In genomic region chr5:36777186-36777585, GRCm38 (mm10) we compare ENCODE assay signal across 21 mouse cellular contexts. TPM values are rescaled to one million over a fixed set of nuclear protein-coding genes. Genes with fewer than 3 reads are reported as not detected.
DNase-seq lines count a peak whose midpoint lies in the region; ATAC-seq and TF ChIP-seq lines count a peak whose summit lies in the region.
"Had no signal": no experiment of that assay in that cellular context is flagged by ENCODE, and none has a peak within 500 bp of the region (broad histone marks: within the 10 kb centered on the region; RNA-seq: fewer than 3 reads in every experiment).

No protein-coding gene starts in this region.

- intact Hi-C loops in heart, adult 2 months (cut with DNase I), result no loop called here

- TF ChIP-seq POLR2A in heart, adult 2 months (IDR thresholded peaks at IDR 0.05; ENCODE audit: insufficient read depth, low read depth, low read length), result no peak
- TF ChIP-seq POLR2A in ES-Bruce4 (IDR thresholded peaks at IDR 0.05; ENCODE audit: insufficient read depth, low read length), result no peak

- 0 out of 2 replicates have a peak, but pooled peaks cover 3% of the 10 kb centered on the region for H3K9me3 ChIP-seq in ES-Bruce4 (replicated peaks; ENCODE audit: control insufficient read depth, insufficient read depth, low read length, poor library complexity, severe bottlenecking)
- H3K9me3 ChIP-seq: embryonic facial prominence, embryonic 15.5 days; forebrain, embryonic 15.5 days; hindbrain, embryonic 15.5 days had no signal

- H3K36me3 ChIP-seq in heart, adult 2 months (ENCODE audit: control insufficient read depth, insufficient read depth, low read length), result no peaks in the 10 kb centered on the region
- H3K36me3 ChIP-seq in ES-Bruce4 (ENCODE audit: control insufficient read depth, insufficient read depth, low read length, poor library complexity, severe bottlenecking), result no peaks in the 10 kb centered on the region
- H3K36me3 ChIP-seq: embryonic facial prominence, embryonic 12.5 days; embryonic facial prominence, embryonic 15.5 days; forebrain, embryonic 15.5 days; hindbrain, embryonic 12.5 days; hindbrain, embryonic 15.5 days had no signal

- no peaks in the 10 kb centered on the region for H3K4me1 ChIP-seq in heart, adult 2 months (ENCODE audit: control insufficient read depth, insufficient read depth, low read length)
- H3K4me1 ChIP-seq in ES-Bruce4 (ENCODE audit: control insufficient read depth, insufficient read depth, low read length), result peaks cover 8% of the 10 kb centered on the region
- H3K4me1 ChIP-seq: forebrain, embryonic 15.5 days; hindbrain, embryonic 15.5 days had no signal

- DNase-seq in heart, adult 11 months, result peak; percentile 29
- no peak for DNase-seq in heart, adult 2 months
- DNase-seq in R1 (ENCODE audit: low read depth, low spot score), result peak; percentile 76
- no peak for DNase-seq in left cerebral cortex, adult 18-20 months (ENCODE audit: low spot score in 2 of 2)
- DNase-seq: adrenal gland, adult 2 months; cerebellum, adult 11 months; cerebellum, adult 2 months; cerebellum, postnatal 10 days; cerebellum, postnatal 36 days; embryo, embryonic 11 days; gastrocnemius, postnatal 10 days; gastrocnemius, postnatal 36 days; kidney, adult 2 months had no signal

- WGBS in heart, adult 2 months, result 22% methylated on average over 2 of the region's 2 CpGs

- no peak for ATAC-seq in megakaryocyte, adult 5-6 weeks (ENCODE audit: poor library complexity, severe bottlenecking)
- ATAC-seq: forebrain, embryonic 15.5 days; intestine, postnatal 0 days had no signal

- no peaks in the 10 kb centered on the region for H3K79me2 ChIP-seq in heart, adult 2 months (replicated peaks; ENCODE audit: control insufficient read depth, insufficient read depth, low read length)

- TF ChIP-seq CTCF in heart, adult 2 months (IDR thresholded peaks at IDR 0.05), result no peak
- TF ChIP-seq CTCF in ES-Bruce4 (IDR thresholded peaks at IDR 0.05; ENCODE audit: low read depth, low read length), result no peak

- no peak overlapping the region for H3K27ac ChIP-seq in heart, adult 2 months
- H3K27ac ChIP-seq in ES-Bruce4 (ENCODE audit: insufficient read depth, low read length), result peak overlapping the region; percentile 67; the same call in 1 of the 2 replicates
- H3K27ac ChIP-seq: embryonic facial prominence, embryonic 12.5 days; embryonic facial prominence, embryonic 15.5 days; forebrain, embryonic 15.5 days; hindbrain, embryonic 12.5 days; hindbrain, embryonic 15.5 days had no signal

- no peak for TF ChIP-seq EP300 in heart, adult 2 months (IDR thresholded peaks at IDR 0.05; ENCODE audit: insufficient read depth, low read depth, low read length)
- TF ChIP-seq EP300 in ES-Bruce4 (IDR thresholded peaks at IDR 0.05; ENCODE audit: insufficient read depth, low read depth, low read length), result peak; percentile 89

- H3K27me3 ChIP-seq in heart, adult 2 months (ENCODE audit: control insufficient read depth, insufficient read depth, low read length), result no peaks in the 10 kb centered on the region
- no peaks in the 10 kb centered on the region for H3K27me3 ChIP-seq in ES-Bruce4 (ENCODE audit: control insufficient read depth, insufficient read depth, low read length, poor library complexity, severe bottlenecking)
- H3K27me3 ChIP-seq: embryonic facial prominence, embryonic 12.5 days; embryonic facial prominence, embryonic 15.5 days; forebrain, embryonic 15.5 days; hindbrain, embryonic 12.5 days; hindbrain, embryonic 15.5 days had no signal

- no peak overlapping the region for H3K9ac ChIP-seq in heart, adult 2 months (ENCODE audit: low read depth, low read length)
- H3K9ac ChIP-seq in ES-Bruce4 (ENCODE audit: low read depth, poor library complexity, severe bottlenecking), result no peak overlapping the region
- H3K9ac ChIP-seq: embryonic facial prominence, embryonic 12.5 days; embryonic facial prominence, embryonic 15.5 days; forebrain, embryonic 15.5 days; hindbrain, embryonic 12.5 days; hindbrain, embryonic 15.5 days had no signal

- no peak overlapping the region for H3K4me3 ChIP-seq in heart, adult 2 months
- H3K4me3 ChIP-seq in ES-Bruce4 (ENCODE audit: low read depth, low read length), result no peak overlapping the region
- H3K4me3 ChIP-seq: embryonic facial prominence, embryonic 12.5 days; embryonic facial prominence, embryonic 15.5 days; forebrain, embryonic 15.5 days; hindbrain, embryonic 12.5 days; hindbrain, embryonic 15.5 days had no signal

RNA-seq across cellular contexts. Expression of gene Mrfap1, which starts 19.4 kb away (rescaled TPM):
- total RNA-seq in heart, adult 2 months (2021), result 100 to 1,000 TPM; 267 to 273 TPM
- 89.1 and 135 TPM in 2 replicates for polyA plus RNA-seq in heart, adult 2 months (2012; rRNA removed)
- polyA plus RNA-seq in ES-Bruce4 (2011; ENCODE audit: insufficient read depth, insufficient read length, low read depth, missing spikeins), result 312 and 320 TPM in 2 replicates
- total RNA-seq in left cerebral cortex, adult 18-20 months (2021), result 100 to 1,000 TPM; 430 to 460 TPM
- total RNA-seq in megakaryocyte, adult 5-6 weeks (2015), result 194 and 201 TPM in 2 replicates
- 227 and 275 TPM in 2 replicates for total RNA-seq in megakaryocyte, adult 5-6 weeks (2017)

RNA-seq across cellular contexts. Expression of gene Bloc1s4, which starts 28.7 kb away (rescaled TPM):
- total RNA-seq in heart, adult 2 months (2021), result 10 to 100 TPM; 11.1 to 13.5 TPM
- 8.8 and 9.7 TPM in 2 replicates for polyA plus RNA-seq in heart, adult 2 months (2012; rRNA removed)
- polyA plus RNA-seq in ES-Bruce4 (2011; ENCODE audit: insufficient read depth, insufficient read length, low read depth, missing spikeins), result 8.6 and 9.7 TPM in 2 replicates
- 10 to 100 TPM; 17.5 to 19.6 TPM for total RNA-seq in left cerebral cortex, adult 18-20 months (2021)
- total RNA-seq in megakaryocyte, adult 5-6 weeks (2015), result 11.4 and 14.9 TPM in 2 replicates
- 12.2 and 13.2 TPM in 2 replicates for total RNA-seq in megakaryocyte, adult 5-6 weeks (2017)

RNA-seq across cellular contexts. Expression of gene Man2b2, which starts 53.3 kb away (rescaled TPM):
- total RNA-seq in heart, adult 2 months (2021), result 10 to 100 TPM; 20.3 to 20.6 TPM
- polyA plus RNA-seq in heart, adult 2 months (2012; rRNA removed), result 24.1 and 32.1 TPM in 2 replicates
- 10.5 and 11.4 TPM in 2 replicates for polyA plus RNA-seq in ES-Bruce4 (2011; ENCODE audit: insufficient read depth, insufficient read length, low read depth, missing spikeins)
- total RNA-seq in left cerebral cortex, adult 18-20 months (2021), result 10 to 100 TPM; 29.6 to 30.3 TPM
- total RNA-seq in megakaryocyte, adult 5-6 weeks (2015), result 29.5 and 42.3 TPM in 2 replicates
- 19.7 and 23.9 TPM in 2 replicates for total RNA-seq in megakaryocyte, adult 5-6 weeks (2017)

Comparison
In these comparisons a context has a peak if more than half of its experiments do, and no peak if none do; other contexts are left out.
1. DNase-seq: peak in heart, adult 11 months (single experiment) and R1 (single experiment); none in heart, adult 2 months (0 of 2) and left cerebral cortex, adult 18-20 months (0 of 2).